Mouse (Mus musculus): ENCODE data around the gene Rnf220. TPM values are rescaled to one million over a fixed set of nuclear protein-coding genes. Genes with fewer than 3 reads are reported as not detected.

The Rnf220 gene
- polyA plus RNA-seq, 1 experiment from 2014 or later = 76.0 TPM

DNA sequence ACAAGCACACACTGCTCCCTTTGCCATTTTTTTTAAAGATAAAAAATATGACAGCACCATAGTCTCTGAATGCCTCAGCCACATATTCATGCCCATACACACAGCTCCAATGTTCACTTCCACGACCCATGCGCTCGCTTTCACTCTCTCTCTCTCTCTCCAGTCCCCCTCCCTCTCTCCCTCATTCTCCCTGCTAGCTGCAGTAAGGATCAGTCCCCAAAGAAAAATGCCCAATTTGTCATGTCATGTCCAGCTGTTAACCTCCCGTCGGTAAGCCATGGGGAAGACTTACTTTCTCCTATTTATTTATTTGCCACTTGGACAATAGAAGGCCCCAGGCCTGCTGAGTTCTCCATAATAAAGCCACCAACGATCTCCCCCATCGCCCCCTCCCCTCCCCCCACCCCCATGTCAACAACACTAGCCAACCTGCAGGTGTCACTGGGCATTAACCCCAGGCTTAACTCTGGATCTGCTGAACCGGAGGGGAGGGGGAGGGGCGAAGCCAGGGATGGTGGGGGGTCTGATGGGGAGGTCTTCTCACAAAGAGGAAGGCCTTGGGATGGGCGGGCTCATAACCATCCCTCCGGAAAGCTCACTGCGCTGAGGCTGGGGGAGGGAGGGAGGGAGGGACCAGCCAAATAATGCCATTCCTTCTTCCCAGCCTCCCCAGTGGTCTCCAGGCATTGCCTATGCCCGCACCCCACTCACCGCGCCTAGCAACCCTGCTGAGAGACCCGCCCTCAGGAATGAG, 123.4 kb downstream of the Rnf220 start:
- Histone ChIP-seq H3K9me3 (ENCODE audit: low read length) (0 out of 2 replicates have a peak, but pooled peaks cover under 1% of the 10 kb centered on the region), H3K36me3 (ENCODE audit: insufficient read depth, low read length) (no peaks in the 10 kb centered on the region), H3K27ac (ENCODE audit: low read length) (no peak overlapping the region), H3K4me1 (ENCODE audit: insufficient read depth, low read length) (peaks cover 18% of the 10 kb centered on the region), H3K27me3 (ENCODE audit: insufficient read depth, low read length) (peaks cover 2% of the 10 kb centered on the region; the same call in 1 of the 2 replicates), H3K4me2 (replicated peaks; ENCODE audit: low read depth, low read length) (peak overlapping the region; percentile 45), H3K4me3 (ENCODE audit: low read length) (no peak overlapping the region), H3K9ac (replicated peaks; ENCODE audit: low read length) (no peak overlapping the region)
- WGBS = 10% methylated on average over 12 of the region's 16 CpGs
- peak; percentile 90 for ATAC-seq (ENCODE audit: low FRiP score, low TSS enrichment)

- H3K9ac ChIP-seq (replicated peaks; ENCODE audit: low read length) = no peak overlapping the region
- H3K4me1 ChIP-seq (ENCODE audit: insufficient read depth, low read length) = peaks cover 18% of the 10 kb centered on the region
- no peaks in the 10 kb centered on the region for H3K36me3 ChIP-seq (ENCODE audit: insufficient read depth, low read length)
- no peak overlapping the region for H3K27ac ChIP-seq (ENCODE audit: low read length)
- ATAC-seq (ENCODE audit: low FRiP score, low TSS enrichment) = no peak
- no peak overlapping the region for H3K4me2 ChIP-seq (replicated peaks; ENCODE audit: low read depth, low read length)
- no peaks in the 10 kb centered on the region for H3K9me3 ChIP-seq (ENCODE audit: low read length)
- H3K4me3 ChIP-seq (ENCODE audit: low read length) = no peak overlapping the region
- WGBS = 36% methylated on average over 2 of the region's 2 CpGs
- H3K27me3 ChIP-seq (ENCODE audit: insufficient read depth, low read length) = peaks cover 5% of the 10 kb centered on the region; the same call in 1 of the 2 replicates
These were observed 125.0 kb downstream of the Rnf220 start for GRCm38 (mm10) chr4:117371896-117372295.

DNA sequence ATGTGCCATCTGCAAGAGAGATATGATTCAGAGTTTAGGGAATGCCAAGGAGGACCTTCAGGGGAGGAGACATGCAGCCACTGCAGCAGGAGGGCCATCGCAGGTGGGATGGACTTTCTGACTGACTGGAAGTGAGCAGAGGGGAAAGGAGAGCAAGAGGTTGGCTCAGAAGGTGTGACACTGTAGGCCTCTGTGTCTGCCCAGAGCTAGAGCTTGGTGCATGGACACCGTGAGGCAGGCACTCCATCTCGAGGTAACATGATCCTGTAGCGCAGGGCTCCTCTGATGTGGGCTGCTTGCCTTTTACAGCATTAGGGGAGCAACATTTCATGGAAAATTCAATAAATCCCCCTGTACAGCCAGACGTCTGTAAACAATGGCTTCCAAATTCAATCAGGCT, 126.5 kb downstream of the Rnf220 start:
- no peak overlapping the region for H3K4me3 ChIP-seq (ENCODE audit: low read length)
- ATAC-seq (ENCODE audit: low FRiP score, low TSS enrichment) = no peak
- H3K27ac ChIP-seq (ENCODE audit: low read length) = no peak overlapping the region
- peaks cover 18% of the 10 kb centered on the region for H3K4me1 ChIP-seq (ENCODE audit: insufficient read depth, low read length)
- H3K9ac ChIP-seq (replicated peaks; ENCODE audit: low read length) = no peak overlapping the region
- H3K36me3 ChIP-seq (ENCODE audit: insufficient read depth, low read length) = no peaks in the 10 kb centered on the region
- H3K9me3 ChIP-seq (ENCODE audit: low read length) = no peaks in the 10 kb centered on the region
- H3K27me3 ChIP-seq (ENCODE audit: insufficient read depth, low read length) = peaks cover 5% of the 10 kb centered on the region; the same call in 1 of the 2 replicates
- WGBS = 24% methylated on average over 5 of the region's 5 CpGs
- no peak overlapping the region for H3K4me2 ChIP-seq (replicated peaks; ENCODE audit: low read depth, low read length)

- H3K9ac ChIP-seq (replicated peaks; ENCODE audit: low read length) = no peak overlapping the region
- peaks cover 5% of the 10 kb centered on the region; the same call in 1 of the 2 replicates for H3K27me3 ChIP-seq (ENCODE audit: insufficient read depth, low read length)
- H3K9me3 ChIP-seq (ENCODE audit: low read length) = no peaks in the 10 kb centered on the region
- no peak overlapping the region for H3K4me2 ChIP-seq (replicated peaks; ENCODE audit: low read depth, low read length)
- H3K27ac ChIP-seq (ENCODE audit: low read length) = no peak overlapping the region
- 72% methylated on average over 3 of the region's 3 CpGs for WGBS
- no peak overlapping the region for H3K4me3 ChIP-seq (ENCODE audit: low read length)
- peaks cover 14% of the 10 kb centered on the region for H3K4me1 ChIP-seq (ENCODE audit: insufficient read depth, low read length)
- no peak for ATAC-seq (ENCODE audit: low FRiP score, low TSS enrichment)
- no peaks in the 10 kb centered on the region for H3K36me3 ChIP-seq (ENCODE audit: insufficient read depth, low read length)
These were observed 127.3 kb downstream of the Rnf220 start for GRCm38 (mm10) chr4:117369571-117369970.

DNA sequence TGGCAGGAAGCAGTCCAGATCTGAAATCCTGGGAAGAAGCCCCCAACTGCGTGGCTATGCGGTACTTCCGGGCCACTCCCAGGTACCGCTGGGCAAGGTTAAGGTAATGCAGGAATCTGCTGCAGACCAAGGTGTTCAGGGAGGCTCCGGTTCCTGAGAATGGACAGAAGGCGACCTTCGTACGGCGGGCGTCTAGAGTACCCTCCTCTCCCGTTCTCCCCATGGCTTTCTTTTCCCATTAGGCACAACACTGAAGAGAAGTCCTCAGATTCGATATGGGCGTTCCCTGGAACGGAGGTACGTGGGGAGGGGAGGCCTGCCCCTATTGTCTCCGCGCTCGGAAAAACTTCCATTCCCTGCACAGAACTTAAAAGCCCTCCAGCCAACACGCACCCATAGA, 129.5 kb downstream of the Rnf220 start:
- H3K4me3 ChIP-seq (ENCODE audit: low read length) = no peak overlapping the region
- H3K4me2 ChIP-seq (replicated peaks; ENCODE audit: low read depth, low read length) = no peak overlapping the region
- no peaks in the 10 kb centered on the region for H3K36me3 ChIP-seq (ENCODE audit: insufficient read depth, low read length)
- no peak overlapping the region for H3K27ac ChIP-seq (ENCODE audit: low read length)
- 91% methylated on average over 19 of the region's 19 CpGs for WGBS
- H3K9ac ChIP-seq (replicated peaks; ENCODE audit: low read length) = no peak overlapping the region
- H3K27me3 ChIP-seq (ENCODE audit: insufficient read depth, low read length) = peaks cover 10% of the 10 kb centered on the region
- ATAC-seq (ENCODE audit: low FRiP score, low TSS enrichment) = no peak
- no peaks in the 10 kb centered on the region for H3K4me1 ChIP-seq (ENCODE audit: insufficient read depth, low read length)
- no peaks in the 10 kb centered on the region for H3K9me3 ChIP-seq (ENCODE audit: low read length)

GRCm38 (mm10) chr4:117362085-117362484, 134.8 kb downstream of the Rnf220 start:
- no peak for ATAC-seq (ENCODE audit: low FRiP score, low TSS enrichment)
- 20% methylated on average over 5 of the region's 5 CpGs for WGBS

DNA sequence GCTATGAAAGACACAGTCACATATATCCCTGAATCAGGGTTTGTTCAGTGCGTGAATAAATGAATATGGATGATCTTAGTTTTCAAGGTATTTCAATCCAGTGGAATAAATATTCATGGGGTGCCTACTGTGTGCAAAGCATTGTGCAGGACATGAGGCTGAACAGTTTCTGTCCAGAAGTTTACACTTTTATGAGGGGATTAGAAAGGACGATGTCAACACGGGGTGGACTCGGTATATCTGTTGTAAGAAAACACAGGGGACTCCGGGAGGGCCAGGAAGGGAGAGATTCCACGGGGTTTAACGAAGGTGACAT, 135.3 kb downstream of the Rnf220 start:
- ATAC-seq (ENCODE audit: low FRiP score, low TSS enrichment) = no peak
- no peak overlapping the region for H3K27ac ChIP-seq (ENCODE audit: low read length)
- WGBS = 27% methylated on average over 7 of the region's 7 CpGs
- no peak overlapping the region for H3K4me2 ChIP-seq (replicated peaks; ENCODE audit: low read depth, low read length)
- no peaks in the 10 kb centered on the region for H3K36me3 ChIP-seq (ENCODE audit: insufficient read depth, low read length)
- H3K4me1 ChIP-seq (ENCODE audit: insufficient read depth, low read length) = no peaks in the 10 kb centered on the region
- H3K9me3 ChIP-seq (ENCODE audit: low read length) = no peaks in the 10 kb centered on the region
- no peak overlapping the region for H3K9ac ChIP-seq (replicated peaks; ENCODE audit: low read length)
- H3K27me3 ChIP-seq (ENCODE audit: insufficient read depth, low read length) = peaks cover 37% of the 10 kb centered on the region
- no peak overlapping the region for H3K4me3 ChIP-seq (ENCODE audit: low read length)

More at GRCm38 (mm10) chr4:117362085-117362484, 134.8 kb downstream of the Rnf220 start:
- H3K4me2 ChIP-seq (replicated peaks; ENCODE audit: low read depth, low read length) = no peak overlapping the region
- no peak overlapping the region for H3K27ac ChIP-seq (ENCODE audit: low read length)
- H3K4me3 ChIP-seq (ENCODE audit: low read length) = no peak overlapping the region
- no peaks in the 10 kb centered on the region for H3K9me3 ChIP-seq (ENCODE audit: low read length)
- no peaks in the 10 kb centered on the region for H3K36me3 ChIP-seq (ENCODE audit: insufficient read depth, low read length)
- peaks cover 32% of the 10 kb centered on the region for H3K27me3 ChIP-seq (ENCODE audit: insufficient read depth, low read length)
- H3K9ac ChIP-seq (replicated peaks; ENCODE audit: low read length) = no peak overlapping the region
- no peaks in the 10 kb centered on the region for H3K4me1 ChIP-seq (ENCODE audit: insufficient read depth, low read length)

DNA sequence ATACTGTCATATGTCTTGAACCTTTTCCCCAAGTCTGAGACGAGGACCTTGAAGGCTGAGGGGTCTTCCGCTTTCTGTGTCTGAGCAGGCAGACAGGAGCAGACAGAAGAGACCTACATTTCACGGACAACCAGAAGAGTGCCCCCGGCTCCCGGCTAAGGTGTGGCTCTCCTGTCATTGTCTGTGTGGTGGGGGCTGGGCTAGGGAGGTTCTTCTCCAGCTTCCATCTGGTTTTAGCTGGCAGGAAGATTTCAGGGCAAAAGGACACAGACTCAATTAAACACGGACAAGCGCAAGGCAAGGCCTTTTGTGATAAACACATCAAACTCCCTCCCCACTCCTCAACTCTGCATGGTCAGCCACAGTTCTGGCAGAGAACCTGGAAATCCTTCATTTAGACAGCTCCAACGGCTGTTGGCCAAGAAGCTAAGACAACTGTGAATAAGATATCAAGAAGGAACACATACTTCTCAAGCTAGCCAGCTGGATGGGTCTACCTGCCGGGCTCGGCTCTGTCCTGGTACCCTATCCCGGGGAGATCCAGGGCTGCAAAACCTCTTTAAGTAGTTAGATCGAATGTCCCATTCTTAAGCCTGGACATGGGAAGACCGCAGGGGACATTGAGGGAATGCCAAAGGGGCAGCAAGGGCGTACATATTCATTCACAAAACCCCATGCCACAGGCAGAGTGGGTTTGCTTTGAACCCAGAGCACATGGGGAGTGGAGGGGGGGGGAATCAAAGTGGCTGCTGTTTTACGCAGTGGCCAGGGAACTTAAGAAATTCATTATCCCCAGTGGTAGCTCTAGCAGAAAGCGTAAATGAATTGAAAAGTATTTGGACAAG, 135.9 kb downstream of the Rnf220 start:
- Histone ChIP-seq H3K4me2 (replicated peaks; ENCODE audit: low read depth, low read length) (no peak overlapping the region), H3K9ac (replicated peaks; ENCODE audit: low read length) (no peak overlapping the region), H3K36me3 (ENCODE audit: insufficient read depth, low read length) (no peaks in the 10 kb centered on the region), H3K27ac (ENCODE audit: low read length) (no peak overlapping the region), H3K9me3 (ENCODE audit: low read length) (no peaks in the 10 kb centered on the region), H3K27me3 (ENCODE audit: insufficient read depth, low read length) (peaks cover 39% of the 10 kb centered on the region), H3K4me1 (ENCODE audit: insufficient read depth, low read length) (no peaks in the 10 kb centered on the region), H3K4me3 (ENCODE audit: low read length) (no peak overlapping the region)
- ATAC-seq (ENCODE audit: low FRiP score, low TSS enrichment) = no peak
- 53% methylated on average over 16 of the region's 16 CpGs for WGBS

DNA sequence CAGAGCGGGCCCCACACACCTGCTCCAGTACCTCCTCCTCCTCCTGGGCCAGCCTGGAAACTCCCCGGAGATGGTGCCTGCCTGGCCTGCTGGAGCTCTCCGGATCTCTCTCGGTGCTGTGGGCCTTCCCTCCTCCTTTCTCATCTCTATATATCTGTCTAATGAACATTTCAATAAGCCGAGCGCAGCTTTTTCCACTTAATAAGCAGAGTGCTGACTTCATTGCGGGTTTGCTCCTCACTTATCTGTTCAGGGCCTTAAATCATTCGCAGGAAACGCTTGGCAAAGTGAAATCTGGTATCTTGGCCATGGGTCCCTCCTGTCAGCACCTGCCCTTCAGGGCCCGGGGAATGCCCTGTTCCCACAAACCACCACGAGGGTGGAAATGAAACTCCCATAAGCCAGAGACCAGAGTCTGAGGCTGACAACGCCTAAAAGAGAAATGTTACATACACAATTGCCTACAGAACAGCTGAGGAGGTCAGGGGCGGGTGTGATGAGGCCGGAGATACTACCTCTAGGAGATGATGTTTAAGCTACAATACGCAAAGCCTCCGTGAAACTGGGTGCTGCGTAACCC, 137.0 kb downstream of the Rnf220 start:
- ATAC-seq (ENCODE audit: low FRiP score, low TSS enrichment) = no peak

More for the DNA sequence above, 137.0 kb downstream of the Rnf220 start:
- Histone ChIP-seq H3K27ac (ENCODE audit: low read length) (no peak overlapping the region), H3K4me2 (replicated peaks; ENCODE audit: low read depth, low read length) (no peak overlapping the region), H3K4me1 (ENCODE audit: insufficient read depth, low read length) (no peaks in the 10 kb centered on the region), H3K4me3 (ENCODE audit: low read length) (no peak overlapping the region), H3K36me3 (ENCODE audit: insufficient read depth, low read length) (no peaks in the 10 kb centered on the region), H3K9ac (replicated peaks; ENCODE audit: low read length) (no peak overlapping the region), H3K27me3 (ENCODE audit: insufficient read depth, low read length) (peaks cover 41% of the 10 kb centered on the region), H3K9me3 (ENCODE audit: low read length) (no peaks in the 10 kb centered on the region)
- WGBS = 71% methylated on average over 17 of the region's 17 CpGs

Data from kidney, embryonic 16.5 days (tissue).